Mouse (Mus musculus) midbrain, embryonic 11.5 days (tissue): ENCODE measurements around the gene Ampd2. TPM values are rescaled to one million over a fixed set of nuclear protein-coding genes. Genes with fewer than 3 reads are reported as not detected.

Experiments
- ATAC-seq: fragments of 200-750 bp; cut with Nextera tagmentation; 2 replicates; pipeline ENCODE4 v1.8.0; 2017; ENCODE audit warnings: moderate TSS enrichment, moderate library complexity; ENCODE audit not compliant: low FRiP score
- DNase-seq: peaks from one replicate; pipeline ENCODE4 v3.0.0; 2015; ENCODE audit warnings: low spot score; ENCODE audit errors: missing footprints
- H3K27ac ChIP-seq: fragments of 300-500 bp; sonication (generic); 2 replicates; pipeline ENCODE4 v1.5.1; 2014; ENCODE audit warnings: low read depth, low read length
- H3K27me3 ChIP-seq: fragments of 300-500 bp; sonication (generic); 2 replicates; pipeline ENCODE4 v1.6.1; 2014; ENCODE audit warnings: mild to moderate bottlenecking, low read length, moderate library complexity, mixed read lengths; ENCODE audit not compliant: control insufficient read depth, insufficient read depth
- H3K36me3 ChIP-seq: fragments of 300-500 bp; sonication (generic); 2 replicates; pipeline ENCODE4 v1.6.1; 2014; ENCODE audit warnings: mild to moderate bottlenecking, low read length, moderate library complexity, mixed read lengths; ENCODE audit not compliant: control insufficient read depth, insufficient read depth
- H3K4me1 ChIP-seq: fragments of 300-500 bp; sonication (generic); 2 replicates; pipeline ENCODE4 v1.6.1; 2014; ENCODE audit warnings: low read length; ENCODE audit not compliant: control insufficient read depth, insufficient read depth
- H3K4me2 ChIP-seq: fragments of 300-500 bp; sonication (generic); 2 replicates; pipeline ENCODE4 v1.6.1; 2014; ENCODE audit warnings: mild to moderate bottlenecking, moderate library complexity
- H3K4me3 ChIP-seq: fragments of 300-500 bp; sonication (generic); 2 replicates; pipeline ENCODE4 v1.5.1; 2014; ENCODE audit warnings: low read depth, low read length
- H3K9ac ChIP-seq: fragments of 300-500 bp; sonication (generic); 2 replicates; pipeline ENCODE4 v1.6.1; 2014; ENCODE audit warnings: low read length
- H3K9me3 ChIP-seq: fragments of 300-500 bp; sonication (generic); 2 replicates; pipeline ENCODE4 v1.6.1; 2016; ENCODE audit warnings: low read length; ENCODE audit not compliant: control insufficient read depth
- WGBS: fragments of 180-500 bp; shearing (Covaris S2); extraction: QIAGEN DNeasy Blood & Tissue Kit; methylation state at CpG from one replicate; pipeline ENCODE4 v1.1.7; 2014; 5-methylcytosine and 5-hydroxymethylcytosine counted together
- polyA plus RNA-seq: library from polyadenylated mRNA; unstranded; fragments of >200 nt; fragmentation: Nextera tagmentation; extraction: Ambion mirVana; gene quantifications from 2 replicates; pipeline ENCODE4 v1.2.1, GENCODE M21; 2014

The Ampd2 gene
- polyA plus RNA-seq, 1 experiment from 2014 or later, result 37.0 TPM

DNA sequence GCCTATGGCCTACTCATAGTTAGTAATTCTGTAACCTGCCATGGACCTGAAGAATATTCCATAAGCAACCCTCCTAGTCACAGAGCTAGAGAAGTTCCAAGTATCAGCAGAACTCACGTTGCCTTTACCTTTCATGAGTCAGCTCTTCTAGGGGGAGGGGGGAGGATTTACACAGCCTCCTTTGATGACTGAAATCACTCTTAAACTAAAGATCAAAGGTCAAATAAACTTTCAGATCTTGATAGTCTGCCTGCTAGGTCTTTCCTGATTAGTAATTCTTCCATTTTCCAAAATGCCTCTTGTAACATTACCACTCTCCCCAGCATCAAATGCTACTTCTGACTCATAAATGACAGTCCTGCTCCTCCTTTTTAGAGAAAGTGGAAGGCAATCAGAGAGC, 37.7 kb upstream of the Ampd2 start:
- WGBS, result 52% methylated on average over 1 of the region's 1 CpGs
- Histone ChIP-seq H3K36me3 (0 out of 2 replicates have a peak, but pooled peaks cover 2% of the 10 kb centered on the region), H3K27me3 (no peaks in the 10 kb centered on the region), H3K27ac (no peak overlapping the region), H3K4me3 (no peak overlapping the region), H3K9me3 (no peaks in the 10 kb centered on the region), H3K9ac (no peak overlapping the region), H3K4me2 (no peak overlapping the region), H3K4me1 (no peaks in the 10 kb centered on the region)
- DNase-seq, result no peak
- no peak for ATAC-seq

DNA sequence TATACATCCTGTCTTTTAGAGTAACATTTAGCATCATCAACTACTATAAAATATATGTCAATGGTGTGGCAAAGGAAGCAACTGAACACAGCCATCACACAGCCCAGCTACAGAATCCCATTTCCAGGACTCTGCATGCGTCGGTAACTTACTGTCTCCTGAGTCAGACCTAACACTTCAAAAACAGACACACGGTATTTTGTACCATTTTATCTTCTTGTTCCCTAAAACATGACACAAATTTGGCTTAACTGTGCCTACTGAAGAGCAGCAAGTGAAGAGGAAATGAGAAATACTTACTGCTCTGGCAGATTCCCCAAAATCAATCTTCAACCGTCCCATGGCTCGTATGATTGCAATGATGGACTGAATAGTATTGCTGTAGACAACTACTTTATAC, 36.8 kb upstream of the Ampd2 start:
- DNase-seq (peak; percentile 21), ATAC-seq (no peak)
- no peaks in the 10 kb centered on the region for H3K9me3 ChIP-seq
- no peak overlapping the region for H3K4me3 ChIP-seq
- H3K4me2 ChIP-seq, result no peak overlapping the region
- H3K4me1 ChIP-seq, result no peaks in the 10 kb centered on the region
- no peaks in the 10 kb centered on the region for H3K27me3 ChIP-seq
- peaks cover 6% of the 10 kb centered on the region; the same call in 1 of the 2 replicates for H3K36me3 ChIP-seq
- no peak overlapping the region for H3K9ac ChIP-seq
- WGBS, result 96% methylated on average over 5 of the region's 5 CpGs
- H3K27ac ChIP-seq, result no peak overlapping the region

DNA sequence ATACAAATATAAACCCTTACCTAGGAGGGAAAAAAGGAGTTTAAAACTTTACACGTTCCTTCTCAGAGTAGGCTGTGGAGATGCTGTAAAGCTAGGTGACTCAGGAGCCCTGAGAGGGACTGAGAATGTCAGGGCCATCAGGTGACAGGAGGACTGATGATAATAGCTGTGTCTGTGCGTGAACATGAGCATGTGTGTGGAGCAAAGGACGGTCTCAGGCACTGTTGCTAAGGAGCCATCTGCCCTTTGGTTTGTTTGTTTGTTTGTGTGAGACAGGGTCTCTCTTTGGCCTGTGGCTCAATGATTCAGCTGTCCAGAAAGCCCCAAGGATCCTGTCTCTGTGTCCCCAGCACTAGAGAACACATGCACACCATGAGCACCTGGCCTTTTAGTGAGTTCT, 34.6 kb upstream of the Ampd2 start:
- H3K27me3 ChIP-seq, result no peaks in the 10 kb centered on the region
- H3K27ac ChIP-seq, result no peak overlapping the region
- H3K9ac ChIP-seq, result no peak overlapping the region
- H3K9me3 ChIP-seq, result no peaks in the 10 kb centered on the region
- H3K36me3 ChIP-seq, result peaks cover 9% of the 10 kb centered on the region; the same call in 1 of the 2 replicates
- DNase-seq (peak; percentile 28), ATAC-seq (no peak)
- H3K4me3 ChIP-seq, result no peak overlapping the region
- 88% methylated on average over 3 of the region's 3 CpGs for WGBS
- no peak overlapping the region for H3K4me2 ChIP-seq
- H3K4me1 ChIP-seq, result no peaks in the 10 kb centered on the region

DNA sequence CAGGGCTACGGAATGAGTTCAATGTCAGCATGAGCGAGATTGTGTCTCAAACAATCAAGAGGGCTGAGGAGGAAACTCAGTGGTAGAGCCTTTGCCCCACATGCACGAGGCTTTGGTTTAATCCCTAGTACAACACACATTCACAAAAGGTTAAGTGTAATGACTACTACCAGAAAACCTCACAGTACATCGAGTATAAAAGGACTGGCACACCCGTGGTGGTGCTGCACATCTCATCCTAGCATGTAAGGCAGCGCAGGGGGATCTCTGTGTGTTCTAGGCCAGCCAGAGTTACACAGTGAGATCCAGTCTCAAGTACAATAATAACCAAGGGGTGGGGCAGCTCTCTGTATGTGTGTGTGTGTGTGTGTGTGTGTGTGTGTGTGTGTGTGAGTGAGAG, 31.0 kb upstream of the Ampd2 start:
- no peaks in the 10 kb centered on the region for H3K9me3 ChIP-seq
- H3K4me3 ChIP-seq, result no peak overlapping the region
- DNase-seq (peak; percentile 39), ATAC-seq (no peak)
- peaks cover 12% of the 10 kb centered on the region; the same call in 1 of the 2 replicates for H3K36me3 ChIP-seq
- 89% methylated on average over 6 of the region's 6 CpGs for WGBS
- no peak overlapping the region for H3K4me2 ChIP-seq
- no peaks in the 10 kb centered on the region for H3K4me1 ChIP-seq
- no peak overlapping the region for H3K9ac ChIP-seq
- no peaks in the 10 kb centered on the region for H3K27me3 ChIP-seq
- no peak overlapping the region for H3K27ac ChIP-seq

DNA sequence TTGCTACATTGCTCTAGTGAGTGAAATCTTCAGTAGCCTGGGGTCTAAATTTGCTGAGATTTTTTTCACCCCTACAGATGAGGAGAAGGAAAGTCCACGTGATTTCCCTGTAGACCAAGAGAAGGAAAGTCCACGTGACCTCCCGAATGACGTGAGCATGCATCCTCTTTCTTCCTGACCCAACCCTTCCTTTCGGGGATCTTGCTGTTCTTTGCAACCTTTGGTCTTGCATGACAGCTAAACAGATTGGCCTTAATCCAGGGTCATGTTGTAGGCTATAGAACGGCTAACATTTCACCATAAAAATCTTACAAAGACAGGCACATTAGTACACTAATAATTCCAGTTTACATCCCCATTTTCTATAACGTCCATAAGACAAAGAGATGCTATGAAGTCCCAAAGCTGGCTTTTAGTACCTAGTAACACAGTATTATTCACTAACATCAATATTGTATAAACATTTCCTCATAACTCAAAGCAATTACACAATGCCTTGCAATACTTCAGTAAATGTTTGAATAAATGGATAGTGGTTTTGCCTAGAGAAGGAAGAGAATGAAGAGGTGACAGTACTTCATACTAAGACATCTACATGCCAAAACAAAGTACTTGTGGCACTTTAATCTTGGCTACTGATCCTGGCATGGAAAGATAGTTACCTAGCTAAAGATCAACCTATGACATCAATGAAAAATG, 27.3 kb upstream of the Ampd2 start:
- DNase-seq (no peak), ATAC-seq (no peak)
- H3K27ac ChIP-seq, result no peak overlapping the region
- H3K27me3 ChIP-seq, result no peaks in the 10 kb centered on the region
- no peaks in the 10 kb centered on the region for H3K9me3 ChIP-seq
- H3K4me2 ChIP-seq, result no peak overlapping the region
- H3K4me3 ChIP-seq, result no peak overlapping the region
- H3K9ac ChIP-seq, result no peak overlapping the region
- peaks cover 8% of the 10 kb centered on the region; the same call in 1 of the 2 replicates for H3K36me3 ChIP-seq
- WGBS, result 88% methylated on average over 7 of the region's 7 CpGs
- H3K4me1 ChIP-seq, result no peaks in the 10 kb centered on the region

DNA sequence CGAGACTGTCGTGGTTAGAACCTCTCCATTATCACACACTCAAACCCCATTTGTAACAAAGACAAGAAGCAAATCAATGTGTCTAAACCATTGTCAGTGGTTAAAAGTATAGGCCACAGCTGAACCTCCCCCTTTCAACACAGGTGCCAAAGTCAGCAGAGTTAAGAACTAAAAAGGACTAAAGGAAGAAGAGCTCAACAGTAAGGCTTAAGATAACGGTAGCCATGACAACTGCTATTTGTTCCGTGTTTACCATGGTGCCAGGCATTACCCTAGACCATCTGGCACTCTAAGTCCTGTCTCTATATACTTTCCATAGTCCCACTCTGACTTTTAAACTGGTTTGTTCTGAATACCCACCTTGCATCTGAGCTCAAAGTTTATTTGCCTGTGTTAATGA, 26.2 kb upstream of the Ampd2 start:
- H3K9me3 ChIP-seq, result no peaks in the 10 kb centered on the region
- no peak overlapping the region for H3K4me2 ChIP-seq
- no peak overlapping the region for H3K9ac ChIP-seq
- DNase-seq (no peak), ATAC-seq (no peak)
- 0 out of 2 replicates have a peak, but pooled peaks cover 8% of the 10 kb centered on the region for H3K36me3 ChIP-seq
- H3K27me3 ChIP-seq, result no peaks in the 10 kb centered on the region
- H3K27ac ChIP-seq, result no peak overlapping the region
- H3K4me1 ChIP-seq, result no peaks in the 10 kb centered on the region
- whole genome bisulfite sequencing, result 87% methylated on average over 4 of the region's 4 CpGs
- no peak overlapping the region for H3K4me3 ChIP-seq

DNA sequence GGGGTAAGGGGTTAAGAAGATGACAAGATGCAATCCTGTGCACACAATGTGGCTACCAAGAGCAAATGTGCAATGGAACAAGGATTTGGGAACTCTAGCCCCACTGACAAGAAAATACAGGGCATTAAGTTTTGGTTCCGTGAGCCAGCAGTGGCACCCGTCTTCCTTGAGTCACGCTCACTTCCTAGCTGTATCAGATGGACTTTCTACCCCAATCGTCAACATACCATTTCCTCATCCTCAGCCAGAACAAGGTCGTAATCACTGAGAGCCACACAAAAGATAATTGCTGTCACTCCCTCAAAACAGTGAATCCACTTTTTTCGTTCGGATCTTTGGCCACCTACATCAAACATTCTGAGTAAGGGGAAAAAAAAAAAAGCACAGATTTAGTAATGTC, 25.8 kb upstream of the Ampd2 start:
- Histone ChIP-seq H3K27me3 (no peaks in the 10 kb centered on the region), H3K4me3 (no peak overlapping the region), H3K4me2 (no peak overlapping the region), H3K27ac (no peak overlapping the region), H3K36me3 (0 out of 2 replicates have a peak, but pooled peaks cover 7% of the 10 kb centered on the region), H3K9me3 (no peaks in the 10 kb centered on the region), H3K9ac (no peak overlapping the region), H3K4me1 (no peaks in the 10 kb centered on the region)
- ATAC-seq, result no peak
- no peak for DNase-seq
- 92% methylated on average over 7 of the region's 7 CpGs for WGBS

DNA sequence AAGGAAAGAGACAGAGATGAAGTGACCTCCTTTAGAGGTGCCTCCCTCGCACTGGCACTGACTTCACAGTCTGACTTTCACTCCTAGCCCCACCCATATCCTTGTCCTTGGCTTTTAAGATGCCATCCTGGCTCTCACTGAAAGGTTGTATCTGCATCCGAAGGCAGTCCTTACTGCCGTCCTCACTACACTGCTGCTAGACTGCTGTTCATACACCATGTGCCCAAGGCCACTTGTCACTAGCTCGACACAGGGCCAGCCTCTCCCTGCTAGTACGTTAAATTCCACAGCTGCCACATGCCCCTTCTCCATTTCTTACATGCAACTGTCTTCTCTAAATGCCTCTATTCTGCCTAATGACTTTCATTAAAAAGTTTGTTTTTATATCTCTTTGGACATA, 24.9 kb upstream of the Ampd2 start:
- H3K36me3 ChIP-seq, result 0 out of 2 replicates have a peak, but pooled peaks cover 5% of the 10 kb centered on the region
- no peak for ATAC-seq

DNA sequence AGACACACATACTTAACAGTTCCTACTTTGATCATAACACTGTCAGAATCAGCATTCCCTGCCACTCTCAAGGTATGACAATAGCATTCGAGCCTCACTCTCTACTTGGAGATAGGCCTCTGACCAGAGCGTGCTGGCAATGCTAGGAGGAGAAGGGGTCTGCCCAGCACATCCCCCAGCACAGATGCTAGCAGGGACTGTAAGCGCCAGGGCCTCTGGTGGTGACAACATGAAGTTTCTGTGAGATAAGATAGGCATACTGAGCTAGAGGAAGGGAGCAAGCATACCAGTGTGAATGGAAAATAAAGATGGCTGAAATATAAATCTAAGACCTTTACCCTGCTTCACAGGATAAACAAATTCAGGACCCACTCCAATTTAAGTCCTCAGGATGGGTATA, 18.8 kb upstream of the Ampd2 start:
- H3K36me3 ChIP-seq, result 0 out of 2 replicates have a peak, but pooled peaks cover 2% of the 10 kb centered on the region
- DNase-seq (no peak), ATAC-seq (no peak)
- H3K4me1 ChIP-seq, result no peaks in the 10 kb centered on the region
- WGBS, result 90% methylated on average over 3 of the region's 3 CpGs
- no peaks in the 10 kb centered on the region for H3K9me3 ChIP-seq
- no peaks in the 10 kb centered on the region for H3K27me3 ChIP-seq
- H3K9ac ChIP-seq, result no peak overlapping the region
- H3K27ac ChIP-seq, result no peak overlapping the region
- no peak overlapping the region for H3K4me2 ChIP-seq
- no peak overlapping the region for H3K4me3 ChIP-seq

More for the DNA sequence above, 24.9 kb upstream of the Ampd2 start:
- no peak for DNase-seq
- no peaks in the 10 kb centered on the region for H3K4me1 ChIP-seq
- no peak overlapping the region for H3K27ac ChIP-seq
- H3K9ac ChIP-seq, result no peak overlapping the region
- 90% methylated on average over 5 of the region's 5 CpGs for WGBS
- H3K4me2 ChIP-seq, result no peak overlapping the region
- no peaks in the 10 kb centered on the region for H3K9me3 ChIP-seq
- no peaks in the 10 kb centered on the region for H3K27me3 ChIP-seq
- no peak overlapping the region for H3K4me3 ChIP-seq
